Mouse (Mus musculus): ENCODE data around the gene Nhlh2. TPM values are rescaled to one million over a fixed set of nuclear protein-coding genes. Genes with fewer than 3 reads are reported as not detected.

Gene Nhlh2
- polyA plus RNA-seq, 1 experiment from 2014 or later: not detected

- no peaks in the 10 kb centered on the region for H3K36me3 ChIP-seq (ENCODE audit: control insufficient read depth, insufficient read depth)
- no peak overlapping the region for H3K9ac ChIP-seq (ENCODE audit: low read depth, low read length)
- no peak overlapping the region for H3K4me2 ChIP-seq (replicated peaks; ENCODE audit: low read depth)
- H3K4me1 ChIP-seq (replicated peaks; ENCODE audit: control insufficient read depth, insufficient read depth, low read length): no peaks in the 10 kb centered on the region
- WGBS: 74% methylated on average over 4 of the region's 4 CpGs
- no peaks in the 10 kb centered on the region for H3K9me3 ChIP-seq (ENCODE audit: control insufficient read depth)
- ATAC-seq: no peak
- no peaks in the 10 kb centered on the region for H3K27me3 ChIP-seq (replicated peaks; ENCODE audit: control insufficient read depth, insufficient read depth, low read length)
- no peak overlapping the region for H3K4me3 ChIP-seq (ENCODE audit: low read depth, low read length)
- no peak overlapping the region for H3K27ac ChIP-seq (ENCODE audit: low read depth, low read length)
- TF ChIP-seq CTCF (IDR thresholded peaks at IDR 0.05; ENCODE audit: low read depth): no peak
These were observed 46.0 kb downstream of the Nhlh2 start for GRCm38 (mm10) chr3:102055878-102056277.

- Histone ChIP-seq H3K4me3 (ENCODE audit: low read depth, low read length) (no peak overlapping the region), H3K9ac (ENCODE audit: low read depth, low read length) (no peak overlapping the region), H3K27me3 (replicated peaks; ENCODE audit: control insufficient read depth, insufficient read depth, low read length) (no peaks in the 10 kb centered on the region), H3K9me3 (ENCODE audit: control insufficient read depth) (no peaks in the 10 kb centered on the region), H3K27ac (ENCODE audit: low read depth, low read length) (no peak overlapping the region), H3K36me3 (ENCODE audit: control insufficient read depth, insufficient read depth) (no peaks in the 10 kb centered on the region), H3K4me1 (replicated peaks; ENCODE audit: control insufficient read depth, insufficient read depth, low read length) (no peaks in the 10 kb centered on the region), H3K4me2 (replicated peaks; ENCODE audit: low read depth) (no peak overlapping the region)
- WGBS: 83% methylated on average over 6 of the region's 6 CpGs
- no peak for ATAC-seq
- peak; percentile 53 for TF ChIP-seq CTCF (IDR thresholded peaks at IDR 0.05; ENCODE audit: low read depth)
These were observed 50.2 kb downstream of the Nhlh2 start for GRCm38 (mm10) chr3:102060065-102060464.

GRCm38 (mm10) chr3:102061923-102062670 is 52.2 kb downstream of the Nhlh2 start:
- Histone ChIP-seq H3K4me3 (ENCODE audit: low read depth, low read length) (no peak overlapping the region), H3K36me3 (ENCODE audit: control insufficient read depth, insufficient read depth) (no peaks in the 10 kb centered on the region), H3K9ac (ENCODE audit: low read depth, low read length) (no peak overlapping the region), H3K4me2 (replicated peaks; ENCODE audit: low read depth) (no peak overlapping the region), H3K27ac (ENCODE audit: low read depth, low read length) (no peak overlapping the region), H3K9me3 (ENCODE audit: control insufficient read depth) (no peaks in the 10 kb centered on the region), H3K4me1 (replicated peaks; ENCODE audit: control insufficient read depth, insufficient read depth, low read length) (no peaks in the 10 kb centered on the region), H3K27me3 (replicated peaks; ENCODE audit: control insufficient read depth, insufficient read depth, low read length) (no peaks in the 10 kb centered on the region)
- peak; percentile 84 for TF ChIP-seq CTCF (IDR thresholded peaks at IDR 0.05; ENCODE audit: low read depth)
- WGBS: 44% methylated on average over 14 of the region's 14 CpGs
- peak; percentile 61 for ATAC-seq

GRCm38 (mm10) chr3:102062671-102063010 is 52.8 kb downstream of the Nhlh2 start:
- H3K27me3 ChIP-seq (replicated peaks; ENCODE audit: control insufficient read depth, insufficient read depth, low read length): no peaks in the 10 kb centered on the region
- H3K36me3 ChIP-seq (ENCODE audit: control insufficient read depth, insufficient read depth): no peaks in the 10 kb centered on the region
- no peak overlapping the region for H3K27ac ChIP-seq (ENCODE audit: low read depth, low read length)
- no peak overlapping the region for H3K9ac ChIP-seq (ENCODE audit: low read depth, low read length)
- no peak overlapping the region for H3K4me2 ChIP-seq (replicated peaks; ENCODE audit: low read depth)
- H3K4me3 ChIP-seq (ENCODE audit: low read depth, low read length): no peak overlapping the region
- 50% methylated on average over 8 of the region's 8 CpGs for WGBS
- H3K4me1 ChIP-seq (replicated peaks; ENCODE audit: control insufficient read depth, insufficient read depth, low read length): no peaks in the 10 kb centered on the region
- no peak; the same call in 1 of the 2 replicates for ATAC-seq
- no peaks in the 10 kb centered on the region for H3K9me3 ChIP-seq (ENCODE audit: control insufficient read depth)
- no peak for TF ChIP-seq CTCF (IDR thresholded peaks at IDR 0.05; ENCODE audit: low read depth)

- WGBS: 36% methylated on average over 10 of the region's 10 CpGs
- ATAC-seq: peak; percentile 88
- Histone ChIP-seq H3K27me3 (replicated peaks; ENCODE audit: control insufficient read depth, insufficient read depth, low read length) (no peaks in the 10 kb centered on the region), H3K9me3 (ENCODE audit: control insufficient read depth) (no peaks in the 10 kb centered on the region), H3K4me1 (replicated peaks; ENCODE audit: control insufficient read depth, insufficient read depth, low read length) (no peaks in the 10 kb centered on the region), H3K27ac (ENCODE audit: low read depth, low read length) (peak overlapping the region; percentile 37; the same call in 1 of the 2 replicates), H3K4me3 (ENCODE audit: low read depth, low read length) (no peak overlapping the region), H3K36me3 (ENCODE audit: control insufficient read depth, insufficient read depth) (no peaks in the 10 kb centered on the region), H3K9ac (ENCODE audit: low read depth, low read length) (no peak overlapping the region), H3K4me2 (replicated peaks; ENCODE audit: low read depth) (no peak overlapping the region)
- TF ChIP-seq CTCF (IDR thresholded peaks at IDR 0.05; ENCODE audit: low read depth): no peak
These were observed 53.6 kb downstream of the Nhlh2 start for GRCm38 (mm10) chr3:102063273-102064120.

GRCm38 (mm10) chr3:102064566-102064965 is 54.7 kb downstream of the Nhlh2 start:
- H3K4me3 ChIP-seq (ENCODE audit: low read depth, low read length): no peak overlapping the region
- H3K27me3 ChIP-seq (replicated peaks; ENCODE audit: control insufficient read depth, insufficient read depth, low read length): no peaks in the 10 kb centered on the region
- no peak overlapping the region for H3K9ac ChIP-seq (ENCODE audit: low read depth, low read length)
- 72% methylated on average over 6 of the region's 6 CpGs for WGBS
- no peaks in the 10 kb centered on the region for H3K4me1 ChIP-seq (replicated peaks; ENCODE audit: control insufficient read depth, insufficient read depth, low read length)
- no peak for TF ChIP-seq CTCF (IDR thresholded peaks at IDR 0.05; ENCODE audit: low read depth)
- no peak overlapping the region for H3K27ac ChIP-seq (ENCODE audit: low read depth, low read length)
- no peak for ATAC-seq
- no peaks in the 10 kb centered on the region for H3K9me3 ChIP-seq (ENCODE audit: control insufficient read depth)
- no peaks in the 10 kb centered on the region for H3K36me3 ChIP-seq (ENCODE audit: control insufficient read depth, insufficient read depth)
- H3K4me2 ChIP-seq (replicated peaks; ENCODE audit: low read depth): no peak overlapping the region

Other genes starting within 250 kb of the Nhlh2 start
- 0.16 and 0.17 TPM in 2 replicates for gene Mab21l3, start 161.1 kb upstream of the Nhlh2 start, polyA plus RNA-seq (2015; fragmentation: Nextera tagmentation; extraction: Ambion mirVana)
- gene Slc22a15, start 85.6 kb upstream of the Nhlh2 start, polyA plus RNA-seq (2015; fragmentation: Nextera tagmentation; extraction: Ambion mirVana): 5.2 and 5.3 TPM in 2 replicates
- gene Casq2, start 76.3 kb downstream of the Nhlh2 start, polyA plus RNA-seq (2015; fragmentation: Nextera tagmentation; extraction: Ambion mirVana): 5.7 and 5.9 TPM in 2 replicates
- gene Vangl1, start 194.6 kb downstream of the Nhlh2 start, polyA plus RNA-seq (2015; fragmentation: Nextera tagmentation; extraction: Ambion mirVana): 7.2 and 7.4 TPM in 2 replicates

All from intestine, postnatal 0 days (tissue).